Mouse (Mus musculus) thymus, adult 18-20 months (tissue): ENCODE measurements at regions not wholly inside any gene's neighbourhood (a gene's known extent, or its start where the extent isn't known, plus 50 kb on each side); places are given as distances from the start of the nearest gene placed in this dataset.

Experiments
- DNase-seq, 2 experiments: peaks; one replicate each; pipeline ENCODE4 v3.0.0; 2022; ENCODE audit warnings: mixed read lengths in 2 of 2

- DNase-seq, result no peak
Observed at GRCm38 (mm10) chr13:110683259-110684041, 288.6 kb downstream of the Plk2 start.

- no peak for DNase-seq
Observed at GRCm38 (mm10) chr13:110688796-110689195, 293.9 kb downstream of the Plk2 start.

GRCm38 (mm10) chr13:110690501-110691255 is 295.8 kb downstream of the Plk2 start:
- no peak for DNase-seq

GRCm38 (mm10) chr13:110692696-110693095 is 297.9 kb downstream of the Plk2 start:
- no peak for DNase-seq

- no peak for DNase-seq
Observed at GRCm38 (mm10) chr13:110694876-110695275, 300.0 kb downstream of the Plk2 start.

GRCm38 (mm10) chr13:110696549-110696948 is 301.7 kb downstream of the Plk2 start:
- no peak for DNase-seq

GRCm38 (mm10) chr13:110704261-110704660 is 309.4 kb downstream of the Plk2 start:
- DNase-seq, result no peak

- DNase-seq, result no peak
Observed at GRCm38 (mm10) chr13:110710847-110711246, 316.0 kb downstream of the Plk2 start.

- DNase-seq, result no peak
Observed at GRCm38 (mm10) chr13:110712527-110712926, 317.7 kb downstream of the Plk2 start.

- DNase-seq, result no peak
Observed at GRCm38 (mm10) chr13:110722170-110722569, 327.3 kb downstream of the Plk2 start.

- DNase-seq, result no peak
Observed at GRCm38 (mm10) chr13:110722752-110723151, 327.9 kb downstream of the Plk2 start.

GRCm38 (mm10) chr13:110724836-110725235 is 330.0 kb downstream of the Plk2 start:
- DNase-seq, result no peak

- no peak for DNase-seq
Observed at GRCm38 (mm10) chr13:110725821-110726220, 331.0 kb downstream of the Plk2 start.

GRCm38 (mm10) chr13:110735511-110735910 is 340.7 kb downstream of the Plk2 start:
- no peak for DNase-seq

- DNase-seq, result no peak
Observed at GRCm38 (mm10) chr13:110741576-110742206, 346.8 kb downstream of the Plk2 start.

- no peak for DNase-seq
Observed at GRCm38 (mm10) chr13:110747223-110747868, 352.5 kb downstream of the Plk2 start.

GRCm38 (mm10) chr13:110752746-110753145 is 357.9 kb downstream of the Plk2 start:
- DNase-seq, result no peak

- no peak for DNase-seq
Observed at GRCm38 (mm10) chr13:110754548-110754947, 359.7 kb downstream of the Plk2 start.

GRCm38 (mm10) chr13:110756877-110757276 is 362.0 kb downstream of the Plk2 start:
- DNase-seq, result no peak

GRCm38 (mm10) chr13:110769210-110769609 is 374.4 kb downstream of the Plk2 start:
- DNase-seq, result no peak

GRCm38 (mm10) chr13:110775251-110775650 is 380.4 kb downstream of the Plk2 start:
- no peak for DNase-seq

GRCm38 (mm10) chr13:110784162-110784785 is 389.4 kb downstream of the Plk2 start:
- DNase-seq, result no peak

- no peak for DNase-seq
Observed at GRCm38 (mm10) chr13:110784822-110785221, 390.0 kb downstream of the Plk2 start.
